Mouse (Mus musculus): ENCODE results near the gene March5.

- no peak for TF ChIP-seq POLR2A (IDR thresholded peaks at IDR 0.05; ENCODE audit: borderline replicate concordance, low read depth, low read length)
- no peak for TF ChIP-seq CTCF (IDR thresholded peaks at IDR 0.05; ENCODE audit: low read depth, low read length)
Observed at GRCm38 (mm10) chr19:37174716-37175435, 32.5 kb upstream of the March5 start.

All from bone marrow macrophage, adult 2 months (primary cell).